In the genomic region with DNA sequence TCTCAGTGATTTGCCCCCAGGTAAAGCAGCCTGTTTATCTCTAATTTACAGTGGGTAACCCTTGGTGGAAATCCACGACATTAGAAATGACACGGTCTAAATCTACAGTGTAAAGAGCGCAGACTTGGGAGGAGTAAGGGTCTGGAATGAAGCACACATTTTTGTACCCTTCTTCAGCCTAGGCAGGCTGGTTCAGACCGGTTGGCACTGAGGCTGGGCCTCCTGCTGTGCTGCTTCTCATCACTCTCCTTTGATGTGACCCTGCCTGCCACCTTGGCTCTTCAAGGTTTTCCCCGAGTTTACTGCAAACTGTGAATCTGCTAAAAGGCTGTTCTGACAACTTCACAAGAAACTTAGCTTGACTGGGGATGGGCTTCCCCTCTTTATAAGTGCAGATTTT, we compare ENCODE assay signal across 22 mouse cellular contexts.
DNase-seq lines count a peak whose midpoint lies in the region; TF ChIP-seq lines count a peak whose summit lies in the region.
"Had no signal": no experiment of that assay in that cellular context is flagged by ENCODE, and none has a peak within 500 bp of the region (broad histone marks: within the 10 kb centered on the region; RNA-seq: fewer than 3 reads in every experiment).

No protein-coding gene starts in this region.

- in situ Hi-C loops in ES-E14 (cut with MboI; ENCODE audit: low sequenced_read_pairs in 2 of 2, unreplicated experiment in 2 of 2): no loop called here

- DNase-seq in embryo, embryonic 10 days (ENCODE audit: low spot score): peak; percentile 34
- DNase-seq in embryo, embryonic 9.5 days (ENCODE audit: extremely low spot score): no peak
- DNase-seq in ES-E14 (ENCODE audit: low read depth, low spot score) (peak; percentile 47), WW6 (ENCODE audit: low read depth, low spot score) (peak; percentile 9)
- no peak for DNase-seq in spleen, postnatal 4 days (ENCODE audit: low spot score in 2 of 2)
- DNase-seq in limb, embryonic 10.5 days (ENCODE audit: low spot score): no peak
- DNase-seq: adrenal gland, adult 8-10 months; adrenal gland, postnatal 36 days; cerebellum, adult 18-20 months; cerebellum, postnatal 25 days; forebrain, postnatal 0 days; gastrocnemius, postnatal 14 days; heart, adult 2 months; heart, postnatal 14 days had no signal

- no peaks in the 10 kb centered on the region for H3K9me3 ChIP-seq in ES-E14 (ENCODE audit: control insufficient read depth, insufficient read depth, low read depth, low read length)
- H3K9me3 ChIP-seq in limb, embryonic 10.5 days (replicated peaks): no peaks in the 10 kb centered on the region
- H3K9me3 ChIP-seq: embryonic facial prominence, embryonic 10.5 days; forebrain, embryonic 13.5 days; G1E; heart, embryonic 15.5 days; hindbrain, embryonic 13.5 days had no signal

- no peaks in the 10 kb centered on the region for H3K79me2 ChIP-seq in macrophage (ENCODE audit: inconsistent target)

- H3K36me3 ChIP-seq in ES-E14 (ENCODE audit: control insufficient read depth, insufficient read depth, low read length, poor library complexity, severe bottlenecking): no peaks in the 10 kb centered on the region
- H3K36me3 ChIP-seq in macrophage (ENCODE audit: inconsistent target): no peaks in the 10 kb centered on the region
- 0 out of 2 replicates have a peak, but pooled peaks cover 4% of the 10 kb centered on the region for H3K36me3 ChIP-seq in limb, embryonic 10.5 days
- H3K36me3 ChIP-seq: embryonic facial prominence, embryonic 10.5 days; G1E; heart, embryonic 15.5 days; hindbrain, embryonic 13.5 days had no signal

- 0 out of 4 replicates have a peak, but pooled peaks cover 0 to 1% of the 10 kb centered on the region in 2 experiments for H3K4me1 ChIP-seq in ES-E14 (ENCODE audit: control insufficient read depth in 2 of 2, insufficient read depth in 2 of 2, low read length in 2 of 2, poor library complexity in 1 of 2)
- H3K4me1 ChIP-seq in limb, embryonic 10.5 days: no peaks in the 10 kb centered on the region
- H3K4me1 ChIP-seq: forebrain, embryonic 13.5 days; heart, embryonic 15.5 days; hindbrain, embryonic 13.5 days had no signal

- H3K9ac ChIP-seq in ES-E14 (ENCODE audit: insufficient read depth, low read depth, low read length, poor library complexity, severe bottlenecking): no peak overlapping the region
- H3K9ac ChIP-seq: forebrain, embryonic 13.5 days; forebrain, postnatal 0 days; heart, embryonic 15.5 days; hindbrain, embryonic 13.5 days had no signal

- 71% methylated on average over 5 of the region's 5 CpGs for WGBS in macrophage (ENCODE audit: missing documents)
- 44% methylated on average over 5 of the region's 5 CpGs for WGBS in limb, embryonic 10.5 days

- H3K4me3 ChIP-seq in ES-E14 (ENCODE audit: insufficient read depth in 1 of 2, low read depth in 1 of 2, low read length in 2 of 2, poor library complexity in 1 of 2, severe bottlenecking in 1 of 2) (no peak overlapping the region), macrophage (ENCODE audit: inconsistent target) (no peak overlapping the region)
- no peak overlapping the region for H3K4me3 ChIP-seq in limb, embryonic 10.5 days
- H3K4me3 ChIP-seq: embryonic facial prominence, embryonic 10.5 days; forebrain, embryonic 13.5 days; heart, adult 2 months; heart, embryonic 15.5 days; hindbrain, embryonic 13.5 days had no signal

- 0 out of 2 replicates have a peak, but pooled peaks cover 3% of the 10 kb centered on the region for H3K27me3 ChIP-seq in limb, embryonic 10.5 days (ENCODE audit: low read depth, poor library complexity, severe bottlenecking)
- H3K27me3 ChIP-seq: CH12.LX; forebrain, embryonic 13.5 days; heart, embryonic 15.5 days; hindbrain, embryonic 13.5 days had no signal

- H3K27ac ChIP-seq in ES-E14 (ENCODE audit: insufficient read depth, low read depth, low read length, poor library complexity, severe bottlenecking) (no peak overlapping the region), macrophage (peak overlapping the region; percentile 47)
- no peak overlapping the region for H3K27ac ChIP-seq in limb, embryonic 10.5 days
- H3K27ac ChIP-seq: embryonic facial prominence, embryonic 10.5 days; forebrain, embryonic 13.5 days; heart, adult 2 months; heart, embryonic 15.5 days; hindbrain, embryonic 13.5 days; hindbrain, postnatal 0 days had no signal

TF ChIP-seq in ES-E14, 5 proteins besides CTCF, POLR2A, EP300 and RAD21:
- TF ChIP-seq ZC3H11A (IDR thresholded peaks at IDR 0.05; ENCODE audit: borderline replicate concordance, low read depth, low read length): no peak
- no peak for TF ChIP-seq ZNF384 (IDR thresholded peaks at IDR 0.05; ENCODE audit: low read depth, low read length)
- no peak for TF ChIP-seq CHD2 (IDR thresholded peaks at IDR 0.05; ENCODE audit: low read depth, low read length)
- TF ChIP-seq HCFC1 (IDR thresholded peaks at IDR 0.05; ENCODE audit: borderline replicate concordance, insufficient read depth, low read length): no peak
- no peak for TF ChIP-seq MAFK (IDR thresholded peaks at IDR 0.05; ENCODE audit: insufficient read depth, low read depth, low read length)

Comparison
In these comparisons a context has a peak if more than half of its experiments do, and no peak if none do; other contexts are left out.
1. DNase-seq: peak in embryo, embryonic 10 days (single experiment), ES-E14 (single experiment) and WW6 (single experiment); none in embryo, embryonic 9.5 days (single experiment), spleen, postnatal 4 days (0 of 2) and limb, embryonic 10.5 days (single experiment).